Mouse (Mus musculus) MEL (cell line): ENCODE measurements around the gene Gm17324. TPM values are rescaled to one million over a fixed set of nuclear protein-coding genes. Genes with fewer than 3 reads are reported as not detected.

Experiments used
- DNase-seq: peaks from one replicate; pipeline ENCODE4 v3.0.0; 2011; ENCODE audit warnings: low read depth, low spot score
- H3K27ac ChIP-seq: 2 replicates; pipeline ENCODE4 v1.5.1; 2012; ENCODE audit warnings: low read depth, mild to moderate bottlenecking, control low read depth, low read length, moderate library complexity; ENCODE audit not compliant: control insufficient read depth
- H3K27me3 ChIP-seq, 2 experiments: fragments of 150-350 bp in 1 of 2; sonication (generic) in 1 of 2; 2 replicates each; pipeline ENCODE4 v1.6.1; 2012; ENCODE audit warnings: low read length in 2 of 2, mild to moderate bottlenecking in 2 of 2, improper control_type of control experiment in 1 of 2, moderate library complexity in 1 of 2; ENCODE audit not compliant: insufficient read depth in 2 of 2, control insufficient read depth in 1 of 2
- H3K36me3 ChIP-seq, 2 experiments: 2 replicates each; pipeline ENCODE4 v1.6.1; 2012 to 2014; ENCODE audit warnings: low read length in 2 of 2, improper control_type of control experiment in 1 of 2, inconsistent platforms in 1 of 2, mild to moderate bottlenecking in 1 of 2; ENCODE audit not compliant: insufficient read depth in 2 of 2, control insufficient read depth in 1 of 2
- H3K4me1 ChIP-seq, 2 experiments: fragments of 150-350 bp in 1 of 2; sonication (generic) in 1 of 2; 2 replicates each; pipeline ENCODE4 v1.6.1; 2012; ENCODE audit warnings: low read length in 2 of 2, improper control_type of control experiment in 1 of 2, mild to moderate bottlenecking in 1 of 2; ENCODE audit not compliant: insufficient read depth in 2 of 2, control insufficient read depth in 1 of 2
- H3K4me3 ChIP-seq, 2 experiments: fragments of 150-350 bp in 1 of 2; sonication (generic) in 1 of 2; 2 replicates each; pipeline ENCODE4 v1.5.1; 2012; ENCODE audit warnings: low read depth in 2 of 2, low read length in 2 of 2, mild to moderate bottlenecking in 2 of 2, moderate library complexity in 2 of 2, control low read depth in 1 of 2, improper control_type of control experiment in 1 of 2; ENCODE audit not compliant: control insufficient read depth in 1 of 2, insufficient read depth in 1 of 2
- H3K79me2 ChIP-seq: 2 replicates; pipeline ENCODE4 v1.6.1; 2012; ENCODE audit warnings: mild to moderate bottlenecking, low read length, moderate library complexity; ENCODE audit not compliant: control insufficient read depth, poor library complexity, insufficient read depth
- H3K9ac ChIP-seq: 2 replicates; pipeline ENCODE4 v1.6.1; 2012; ENCODE audit warnings: low read depth, mild to moderate bottlenecking, control low read depth, low read length, moderate library complexity; ENCODE audit not compliant: control insufficient read depth, poor library complexity, severe bottlenecking
- H3K9me3 ChIP-seq: fragments of 150-350 bp; sonication (generic); replicated peaks from 2 replicates; pipeline ENCODE4 v1.6.1; 2012; ENCODE audit warnings: mild to moderate bottlenecking, low read length, improper control_type of control experiment, moderate library complexity; ENCODE audit not compliant: insufficient read depth
- CHD1 ChIP-seq: IDR thresholded peaks from 2 replicates; pipeline ENCODE4 v1.6.1; 2012; ENCODE audit warnings: low read depth, mild to moderate bottlenecking, inconsistent platforms, low read length, improper control_type of control experiment
- CHD2 ChIP-seq: IDR thresholded peaks from 2 replicates; pipeline ENCODE4 v1.6.1; 2011; ENCODE audit warnings: low read length, improper control_type of control experiment
- CTCF ChIP-seq, 3 experiments: IDR thresholded peaks in 2 of 3; conservative IDR thresholded peaks in 1 of 3; 2 replicates each; pipeline ENCODE4 v1.5.1; 2011 to 2012; ENCODE audit warnings: low read length in 3 of 3, low read depth in 2 of 3, mild to moderate bottlenecking in 2 of 3, improper control_type of control experiment in 1 of 3, inconsistent platforms in 1 of 3, mixed read lengths in 1 of 3, moderate library complexity in 1 of 3; ENCODE audit not compliant: control insufficient read depth in 1 of 3, insufficient read depth in 1 of 3, poor library complexity in 1 of 3, severe bottlenecking in 1 of 3
- E2F4 ChIP-seq: IDR thresholded peaks from 2 replicates; pipeline ENCODE4 v1.6.1; 2011; ENCODE audit warnings: low read depth, low read length, improper control_type of control experiment, borderline replicate concordance
- ETS1 ChIP-seq: IDR thresholded peaks from 2 replicates; pipeline ENCODE4 v1.6.1; 2012; ENCODE audit warnings: low read depth, mild to moderate bottlenecking, inconsistent platforms, low read length, improper control_type of control experiment, moderate library complexity
- HCFC1 ChIP-seq: IDR thresholded peaks from 2 replicates; pipeline ENCODE4 v1.6.1; 2012; ENCODE audit warnings: low read depth, mild to moderate bottlenecking, inconsistent platforms, low read length, improper control_type of control experiment, moderate library complexity
- MAX ChIP-seq: IDR thresholded peaks from 2 replicates; pipeline ENCODE4 v1.6.1; 2011; ENCODE audit warnings: low read length, improper control_type of control experiment
- MAZ ChIP-seq: IDR thresholded peaks from 2 replicates; pipeline ENCODE4 v1.6.1; 2012; ENCODE audit warnings: low read depth, mild to moderate bottlenecking, inconsistent platforms, low read length, improper control_type of control experiment
- MEF2A ChIP-seq: IDR thresholded peaks from 2 replicates; pipeline ENCODE4 v1.6.1; 2014; ENCODE audit warnings: low read depth, mild to moderate bottlenecking, inconsistent platforms, low read length, improper control_type of control experiment; ENCODE audit not compliant: poor library complexity, insufficient replicate concordance, severe bottlenecking; ENCODE audit errors: extremely low read depth
- MXI1 ChIP-seq: IDR thresholded peaks from 2 replicates; pipeline ENCODE4 v1.6.1; 2011; ENCODE audit warnings: mild to moderate bottlenecking, low read depth, low read length, improper control_type of control experiment
- NELFE ChIP-seq: IDR thresholded peaks from 2 replicates; pipeline ENCODE4 v1.6.1; 2011; ENCODE audit warnings: low read depth, low read length, improper control_type of control experiment
- NRF1 ChIP-seq: IDR thresholded peaks from 2 replicates; pipeline ENCODE4 v1.6.1; 2014; ENCODE audit warnings: low read depth, mild to moderate bottlenecking, inconsistent platforms, low read length, improper control_type of control experiment, moderate library complexity; ENCODE audit not compliant: poor library complexity, insufficient read depth, severe bottlenecking
- POLR2A ChIP-seq, 2 experiments: IDR thresholded peaks; 2 replicates each; pipeline ENCODE4 v1.6.1; 2011 to 2012; ENCODE audit warnings: low read length in 2 of 2, mild to moderate bottlenecking in 2 of 2, control low read depth in 1 of 2, improper control_type of control experiment in 1 of 2, low read depth in 1 of 2, moderate library complexity in 1 of 2; ENCODE audit not compliant: control insufficient read depth in 1 of 2, insufficient read depth in 1 of 2, poor library complexity in 1 of 2
- POLR2AphosphoS2 ChIP-seq: IDR thresholded peaks from 2 replicates; pipeline ENCODE4 v1.6.1; 2011; ENCODE audit warnings: low read length, improper control_type of control experiment
- SIN3A ChIP-seq: IDR thresholded peaks from 2 replicates; pipeline ENCODE4 v1.6.1; 2012; ENCODE audit warnings: low read length, improper control_type of control experiment, inconsistent platforms
- TAL1 ChIP-seq: IDR thresholded peaks from 2 replicates; pipeline ENCODE4 v1.6.1; 2012; ENCODE audit warnings: mild to moderate bottlenecking, inconsistent platforms, low read length, moderate library complexity, mixed read lengths
- TBP ChIP-seq: IDR thresholded peaks from 2 replicates; pipeline ENCODE4 v1.8.0; 2011; ENCODE audit warnings: low read depth, low read length, improper control_type of control experiment
- TCF12 ChIP-seq: IDR thresholded peaks from 2 replicates; pipeline ENCODE4 v1.6.1; 2014; ENCODE audit warnings: low read depth, mild to moderate bottlenecking, inconsistent platforms, low read length, improper control_type of control experiment, moderate library complexity
- USF1 ChIP-seq: IDR thresholded peaks from 2 replicates; pipeline ENCODE4 v1.6.1; 2014; ENCODE audit warnings: low read depth, mild to moderate bottlenecking, inconsistent platforms, low read length, improper control_type of control experiment, moderate library complexity
- USF2 ChIP-seq, 2 experiments: IDR thresholded peaks; 2 replicates each; pipeline ENCODE4 v1.6.1; 2011 to 2012; ENCODE audit warnings: improper control_type of control experiment in 2 of 2, low read length in 2 of 2, borderline replicate concordance in 1 of 2, inconsistent platforms in 1 of 2, low read depth in 1 of 2, mild to moderate bottlenecking in 1 of 2; ENCODE audit not compliant: insufficient read depth in 1 of 2
- ZC3H11A ChIP-seq: IDR thresholded peaks from 2 replicates; pipeline ENCODE4 v1.6.1; 2012; ENCODE audit warnings: low read depth, mild to moderate bottlenecking, inconsistent platforms, low read length, improper control_type of control experiment
- ZMIZ1 ChIP-seq: IDR thresholded peaks from 2 replicates; pipeline ENCODE4 v1.6.1; 2012; ENCODE audit warnings: low read depth, mild to moderate bottlenecking, inconsistent platforms, low read length, improper control_type of control experiment, moderate library complexity
- polyA plus RNA-seq, 2 experiments: library from polyadenylated mRNA; stranded (reverse) in 1 of 2; unstranded in 1 of 2; fragments of >175 nt in 1 of 2; fragments of >200 nt in 1 of 2; gene quantifications; 2 replicates each; pipeline versions ENCODE4 v1.2.1 to v1.2.4; 2012; ENCODE audit warnings: low replicate concordance in 2 of 2, low read depth in 1 of 2; ENCODE audit not compliant: insufficient read length in 2 of 2, insufficient read depth in 1 of 2, missing spikeins in 1 of 2
- total RNA-seq: library from RNA; depleted of rRNA; stranded (reverse); fragments of 300-350 nt; gene quantifications from 2 replicates; pipeline ENCODE4 v1.2.3, GENCODE M21; 2012

The Gm17324 gene
- total and polyA plus RNA-seq, 3 experiments, result 0.36 to 1.8 TPM; not detected in 1

DNA sequence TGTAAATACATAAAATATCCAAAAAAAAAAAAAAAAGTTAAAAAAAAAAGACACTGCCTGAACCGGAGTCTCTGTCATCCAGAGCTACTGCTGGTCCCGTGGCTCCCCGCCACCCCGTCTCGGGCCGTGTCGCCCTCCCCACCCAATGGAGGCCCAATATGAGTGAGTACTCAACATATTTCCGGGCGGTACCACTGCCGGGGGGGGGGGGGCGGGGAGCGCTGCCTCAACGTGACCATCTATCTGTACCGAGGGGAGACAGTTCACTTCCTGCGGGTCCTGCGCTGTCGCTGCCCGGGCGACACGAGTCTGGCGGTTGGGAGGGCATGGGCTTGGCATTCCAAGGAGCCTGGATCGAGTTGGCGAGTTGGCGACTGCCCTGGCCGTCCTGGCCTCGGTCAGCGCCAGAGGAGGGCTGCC is 21.2 kb downstream of the Gm17324 start:
- Histone ChIP-seq H3K36me3 (peaks cover 0 to 4% of the 10 kb centered on the region in 2 experiments; a peak in 2 of 4 replicates), H3K27ac (peak overlapping the region; percentile 65), H3K27me3 (no peaks in the 10 kb centered on the region), H3K4me1 (peaks cover 0 to 9% of the 10 kb centered on the region in 2 experiments; a peak in 2 of 4 replicates), H3K9ac (peak overlapping the region; percentile 92), H3K79me2 (peaks cover 2% of the 10 kb centered on the region; the same call in 1 of the 2 replicates), H3K4me3 (peak overlapping the region; percentile 81 to 83), H3K9me3 (no peaks in the 10 kb centered on the region)
- peak; percentile 79 for DNase-seq
- TF ChIP-seq NRF1, result 0 out of 2 replicates have a peak, but pooled peaks have one; percentile 22
- 0 out of 2 replicates have a peak, but pooled peaks have one; percentile 37 for TF ChIP-seq TBP
- peak; percentile 56 for TF ChIP-seq NELFE
- TF ChIP-seq MAZ, result peak; percentile 58; the same call in 1 of the 2 replicates
- TF ChIP-seq HCFC1, result peak; percentile 57; the same call in 1 of the 2 replicates
- TF ChIP-seq MEF2A, result no peak
- TF ChIP-seq E2F4, result no peak
- peak; percentile 64; the same call in 1 of the 2 replicates for TF ChIP-seq ZMIZ1
- no peak for TF ChIP-seq TAL1
- TF ChIP-seq MAX, result no peak
- no peak; the same call in 1 of the 2 replicates for TF ChIP-seq POLR2AphosphoS2
- TF ChIP-seq CHD2, result no peak
- TF ChIP-seq TCF12, result peak; percentile 42; the same call in 1 of the 2 replicates
- TF ChIP-seq CTCF (IDR thresholded peaks at IDR 0.05 in 2 of 3, conservative IDR thresholded peaks at IDR 0.05 in 1 of 3; ENCODE audit: control insufficient read depth in 1 of 3, insufficient read depth in 1 of 3, low read depth in 2 of 3, low read length in 3 of 3, poor library complexity in 1 of 3, severe bottlenecking in 1 of 3), result no peak
- peak; percentile 37 for TF ChIP-seq USF1
- TF ChIP-seq SIN3A, result no peak; the same call in 1 of the 2 replicates
- TF ChIP-seq CHD1, result peak; percentile 87
- TF ChIP-seq MXI1, result 0 out of 2 replicates have a peak, but pooled peaks have one; percentile 21
- TF ChIP-seq ETS1, result no peak
- no peak for TF ChIP-seq ZC3H11A
- peak; percentile 46 to 65; a peak in 1 of 4 replicates for TF ChIP-seq POLR2A (IDR thresholded peaks at IDR 0.05; ENCODE audit: control insufficient read depth in 1 of 2, insufficient read depth in 1 of 2, low read depth in 1 of 2, low read length in 2 of 2, poor library complexity in 1 of 2)
- TF ChIP-seq USF2 (IDR thresholded peaks at IDR 0.05; ENCODE audit: borderline replicate concordance in 1 of 2, insufficient read depth in 1 of 2, low read depth in 1 of 2, low read length in 2 of 2), result no peak
